Mouse (Mus musculus) lung, postnatal 0 days (tissue): ENCODE measurements at regions not wholly inside any gene's neighbourhood (a gene's known extent, or its start where the extent isn't known, plus 50 kb on each side); places are given as distances from the start of the nearest gene placed in this dataset.

Experiments
- CTCF ChIP-seq: IDR thresholded peaks from 2 replicates; pipeline ENCODE4 v1.5.1; 2016; ENCODE audit warnings: antibody characterized with exemption, mild to moderate bottlenecking
- EP300 ChIP-seq: IDR thresholded peaks from 2 replicates; pipeline ENCODE4 v1.6.1; 2016; ENCODE audit warnings: antibody characterized with exemption, mild to moderate bottlenecking, control low read depth

GRCm38 (mm10) chr3:56660594-56660993 lies 477.1 kb upstream of the Nbea start:
- TF ChIP-seq CTCF (no peak), EP300 (no peak)
